Mouse (Mus musculus): ENCODE data around the gene Gna14. TPM values are rescaled to one million over a fixed set of nuclear protein-coding genes. Genes with fewer than 3 reads are reported as not detected.
A peak's percentile ranks its signal among the peaks of the same experiment; 100 is the strongest.

Gna14 gene
- polyA plus RNA-seq (2011; ENCODE audit: insufficient read depth, insufficient read length, low read depth, missing spikeins) = 0.94 and 1.5 TPM in 2 replicates

- peak within 1 kb of the TSS; percentile 49 for H3K4me3 ChIP-seq (ENCODE audit: low read depth, low read length)
- H3K4me1 ChIP-seq (ENCODE audit: control insufficient read depth, insufficient read depth, low read length) = peaks cover 6% of the 10 kb centered on the region
- peak; percentile 41 for TF ChIP-seq CTCF (IDR thresholded peaks at IDR 0.05; ENCODE audit: low read depth, low read length)
- TF ChIP-seq EP300 (IDR thresholded peaks at IDR 0.05; ENCODE audit: insufficient read depth, low read depth, low read length) = no peak
- TF ChIP-seq POLR2A (IDR thresholded peaks at IDR 0.05; ENCODE audit: insufficient read depth, low read length) = no peak
Observed at GRCm38 (mm10) chr19:16435531-16436231, at the start of gene Gna14. Gene Gna14 (plus strand): TSS chr19:16435762.

GRCm38 (mm10) chr19:16386514-16386913 is 49.0 kb upstream of the Gna14 start:
- no peak overlapping the region for H3K9ac ChIP-seq (ENCODE audit: low read depth, poor library complexity, severe bottlenecking)
- no peak overlapping the region for H3K27ac ChIP-seq (ENCODE audit: insufficient read depth, low read length)
- no peaks in the 10 kb centered on the region for H3K36me3 ChIP-seq (ENCODE audit: control insufficient read depth, insufficient read depth, low read length, poor library complexity, severe bottlenecking)
- no peaks in the 10 kb centered on the region for H3K27me3 ChIP-seq (ENCODE audit: control insufficient read depth, insufficient read depth, low read length, poor library complexity, severe bottlenecking)
- no peaks in the 10 kb centered on the region for H3K4me1 ChIP-seq (ENCODE audit: control insufficient read depth, insufficient read depth, low read length)
- TF ChIP-seq POLR2A (IDR thresholded peaks at IDR 0.05; ENCODE audit: insufficient read depth, low read length) (no peak), CTCF (IDR thresholded peaks at IDR 0.05; ENCODE audit: low read depth, low read length) (no peak), EP300 (IDR thresholded peaks at IDR 0.05; ENCODE audit: insufficient read depth, low read depth, low read length) (no peak)
- no peaks in the 10 kb centered on the region for H3K9me3 ChIP-seq (replicated peaks; ENCODE audit: control insufficient read depth, insufficient read depth, low read length, poor library complexity, severe bottlenecking)
- H3K4me3 ChIP-seq (ENCODE audit: low read depth, low read length) = no peak overlapping the region

More at GRCm38 (mm10) chr19:16435531-16436231, at the start of gene Gna14:
- no peaks in the 10 kb centered on the region for H3K9me3 ChIP-seq (replicated peaks; ENCODE audit: control insufficient read depth, insufficient read depth, low read length, poor library complexity, severe bottlenecking)
- H3K36me3 ChIP-seq (ENCODE audit: control insufficient read depth, insufficient read depth, low read length, poor library complexity, severe bottlenecking) = no peaks in the 10 kb centered on the region
- H3K9ac ChIP-seq (ENCODE audit: low read depth, poor library complexity, severe bottlenecking) = 0 out of 2 replicates have a peak within 1 kb of the TSS, but pooled peaks have one; percentile 4
- H3K27me3 ChIP-seq (ENCODE audit: control insufficient read depth, insufficient read depth, low read length, poor library complexity, severe bottlenecking) = no peaks in the 10 kb centered on the region
- H3K27ac ChIP-seq (ENCODE audit: insufficient read depth, low read length) = no peak within 1 kb of the TSS

- Histone ChIP-seq H3K27me3 (ENCODE audit: control insufficient read depth, insufficient read depth, low read length, poor library complexity, severe bottlenecking) (no peaks in the 10 kb centered on the region), H3K9me3 (replicated peaks; ENCODE audit: control insufficient read depth, insufficient read depth, low read length, poor library complexity, severe bottlenecking) (no peaks in the 10 kb centered on the region), H3K4me3 (ENCODE audit: low read depth, low read length) (no peak overlapping the region), H3K4me1 (ENCODE audit: control insufficient read depth, insufficient read depth, low read length) (no peaks in the 10 kb centered on the region), H3K27ac (ENCODE audit: insufficient read depth, low read length) (no peak overlapping the region), H3K36me3 (ENCODE audit: control insufficient read depth, insufficient read depth, low read length, poor library complexity, severe bottlenecking) (no peaks in the 10 kb centered on the region), H3K9ac (ENCODE audit: low read depth, poor library complexity, severe bottlenecking) (no peak overlapping the region)
- no peak for TF ChIP-seq POLR2A (IDR thresholded peaks at IDR 0.05; ENCODE audit: insufficient read depth, low read length)
- no peak for TF ChIP-seq CTCF (IDR thresholded peaks at IDR 0.05; ENCODE audit: low read depth, low read length)
- no peak for TF ChIP-seq EP300 (IDR thresholded peaks at IDR 0.05; ENCODE audit: insufficient read depth, low read depth, low read length)
Observed at GRCm38 (mm10) chr19:16390192-16390795, 45.3 kb upstream of the Gna14 start.

- Histone ChIP-seq H3K27ac (ENCODE audit: insufficient read depth, low read length) (no peak overlapping the region), H3K9me3 (replicated peaks; ENCODE audit: control insufficient read depth, insufficient read depth, low read length, poor library complexity, severe bottlenecking) (no peaks in the 10 kb centered on the region), H3K4me3 (ENCODE audit: low read depth, low read length) (no peak overlapping the region), H3K27me3 (ENCODE audit: control insufficient read depth, insufficient read depth, low read length, poor library complexity, severe bottlenecking) (no peaks in the 10 kb centered on the region), H3K36me3 (ENCODE audit: control insufficient read depth, insufficient read depth, low read length, poor library complexity, severe bottlenecking) (no peaks in the 10 kb centered on the region), H3K9ac (ENCODE audit: low read depth, poor library complexity, severe bottlenecking) (no peak overlapping the region), H3K4me1 (ENCODE audit: control insufficient read depth, insufficient read depth, low read length) (no peaks in the 10 kb centered on the region)
- TF ChIP-seq POLR2A (IDR thresholded peaks at IDR 0.05; ENCODE audit: insufficient read depth, low read length) = no peak
- no peak for TF ChIP-seq EP300 (IDR thresholded peaks at IDR 0.05; ENCODE audit: insufficient read depth, low read depth, low read length)
- TF ChIP-seq CTCF (IDR thresholded peaks at IDR 0.05; ENCODE audit: low read depth, low read length) = no peak
Observed at GRCm38 (mm10) chr19:16394381-16394780, 41.2 kb upstream of the Gna14 start.

- no peak overlapping the region for H3K9ac ChIP-seq (ENCODE audit: low read depth, poor library complexity, severe bottlenecking)
- H3K27me3 ChIP-seq (ENCODE audit: control insufficient read depth, insufficient read depth, low read length, poor library complexity, severe bottlenecking) = no peaks in the 10 kb centered on the region
- no peaks in the 10 kb centered on the region for H3K9me3 ChIP-seq (replicated peaks; ENCODE audit: control insufficient read depth, insufficient read depth, low read length, poor library complexity, severe bottlenecking)
- no peak for TF ChIP-seq EP300 (IDR thresholded peaks at IDR 0.05; ENCODE audit: insufficient read depth, low read depth, low read length)
- TF ChIP-seq CTCF (IDR thresholded peaks at IDR 0.05; ENCODE audit: low read depth, low read length) = no peak
- no peak for TF ChIP-seq POLR2A (IDR thresholded peaks at IDR 0.05; ENCODE audit: insufficient read depth, low read length)
- H3K36me3 ChIP-seq (ENCODE audit: control insufficient read depth, insufficient read depth, low read length, poor library complexity, severe bottlenecking) = no peaks in the 10 kb centered on the region
- no peak overlapping the region for H3K4me3 ChIP-seq (ENCODE audit: low read depth, low read length)
- H3K4me1 ChIP-seq (ENCODE audit: control insufficient read depth, insufficient read depth, low read length) = no peaks in the 10 kb centered on the region
- H3K27ac ChIP-seq (ENCODE audit: insufficient read depth, low read length) = no peak overlapping the region
Observed at GRCm38 (mm10) chr19:16403101-16403500, 32.5 kb upstream of the Gna14 start.

- no peak for TF ChIP-seq POLR2A (IDR thresholded peaks at IDR 0.05; ENCODE audit: insufficient read depth, low read length)
- TF ChIP-seq CTCF (IDR thresholded peaks at IDR 0.05; ENCODE audit: low read depth, low read length) = no peak
- TF ChIP-seq EP300 (IDR thresholded peaks at IDR 0.05; ENCODE audit: insufficient read depth, low read depth, low read length) = no peak
Observed at GRCm38 (mm10) chr19:16407727-16408126, 27.8 kb upstream of the Gna14 start.

More at GRCm38 (mm10) chr19:16407727-16408126, 27.8 kb upstream of the Gna14 start:
- H3K27ac ChIP-seq (ENCODE audit: insufficient read depth, low read length) = no peak overlapping the region
- no peaks in the 10 kb centered on the region for H3K4me1 ChIP-seq (ENCODE audit: control insufficient read depth, insufficient read depth, low read length)
- H3K27me3 ChIP-seq (ENCODE audit: control insufficient read depth, insufficient read depth, low read length, poor library complexity, severe bottlenecking) = no peaks in the 10 kb centered on the region
- H3K9ac ChIP-seq (ENCODE audit: low read depth, poor library complexity, severe bottlenecking) = no peak overlapping the region
- no peaks in the 10 kb centered on the region for H3K36me3 ChIP-seq (ENCODE audit: control insufficient read depth, insufficient read depth, low read length, poor library complexity, severe bottlenecking)
- no peak overlapping the region for H3K4me3 ChIP-seq (ENCODE audit: low read depth, low read length)
- no peaks in the 10 kb centered on the region for H3K9me3 ChIP-seq (replicated peaks; ENCODE audit: control insufficient read depth, insufficient read depth, low read length, poor library complexity, severe bottlenecking)
